In the genomic region with DNA sequence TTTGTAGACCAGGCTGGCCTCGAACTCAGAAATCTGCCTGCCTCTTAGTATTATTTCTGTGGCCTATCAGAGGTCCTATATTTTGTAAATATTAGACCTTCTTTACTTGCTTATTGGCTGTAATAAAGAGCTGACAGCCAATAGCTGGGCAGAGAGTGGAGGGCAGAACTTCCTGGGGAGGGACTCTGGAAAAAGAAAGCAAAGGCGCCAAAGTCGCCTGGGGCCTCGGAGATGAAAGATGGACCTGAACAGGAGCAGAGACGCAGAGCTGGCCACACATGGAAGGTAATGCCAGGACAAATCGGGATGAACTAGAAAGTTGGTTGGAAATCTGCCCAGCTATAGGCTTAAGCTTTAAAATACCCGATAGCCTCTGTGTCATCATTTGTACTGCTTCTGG, we compare ENCODE assay signal across 8 mouse cellular contexts. TPM values are rescaled to one million over a fixed set of nuclear protein-coding genes. Genes with fewer than 3 reads are reported as not detected.
DNase-seq lines count a peak whose midpoint lies in the region; ATAC-seq and TF ChIP-seq lines count a peak whose summit lies in the region.
"Had no signal": no experiment of that assay in that cellular context is flagged by ENCODE, and none has a peak within 500 bp of the region (broad histone marks: within the 10 kb centered on the region; RNA-seq: fewer than 3 reads in every experiment).

No protein-coding gene starts in this region.

- DNase-seq in G1E (ENCODE audit: low spot score): peak; percentile 37
- peak; percentile 73 for DNase-seq in c-Kit-positive CD71-positive TER-119-negative erythroid progenitor cells, embryonic 14.5 days (ENCODE audit: low read depth)
- DNase-seq in spleen, postnatal 10 days (ENCODE audit: low spot score in 2 of 2): peak; percentile 56 to 70
- DNase-seq in layer of hippocampus, postnatal 25 days (ENCODE audit: extremely low spot score in 1 of 2, low spot score in 1 of 2): no peak
- no peak for DNase-seq in left cerebral cortex, adult 9 months (ENCODE audit: low spot score in 2 of 2)
- no peak for DNase-seq in urinary bladder, postnatal 4 days (ENCODE audit: low spot score in 2 of 2)

- H3K4me1 ChIP-seq in G1E (ENCODE audit: insufficient read depth, low read depth, low read length): peaks cover 18% of the 10 kb centered on the region
- H3K4me1 ChIP-seq in liver, embryonic 16.5 days (ENCODE audit: control insufficient read depth, low read depth, low read length): peaks cover 9% of the 10 kb centered on the region

- TF ChIP-seq CTCF in G1E (IDR thresholded peaks at IDR 0.05; ENCODE audit: low read depth, low read length): no peak

- peak overlapping the region; percentile 67 for H3K4me3 ChIP-seq in G1E (ENCODE audit: low read depth, low read length)
- H3K4me3 ChIP-seq in liver, embryonic 16.5 days (ENCODE audit: low read depth, low read length): peak overlapping the region; percentile 74

- peak overlapping the region; percentile 75 for H3K4me2 ChIP-seq in liver, embryonic 16.5 days (ENCODE audit: low read depth, low read length)

- peak overlapping the region; percentile 79 for H3K9ac ChIP-seq in liver, embryonic 16.5 days (ENCODE audit: low read depth, low read length)

- peaks cover 21% of the 10 kb centered on the region for H3K36me3 ChIP-seq in G1E (replicated peaks)
- peaks cover 19% of the 10 kb centered on the region for H3K36me3 ChIP-seq in liver, embryonic 16.5 days (ENCODE audit: control insufficient read depth, insufficient read depth)

- H3K27me3 ChIP-seq in G1E (ENCODE audit: insufficient read depth, low read length): peaks cover 6% of the 10 kb centered on the region; the same call in 1 of the 2 replicates
- no peaks in the 10 kb centered on the region for H3K27me3 ChIP-seq in liver, embryonic 16.5 days (ENCODE audit: control insufficient read depth, insufficient read depth, low read depth, low read length)

- WGBS in liver, embryonic 16.5 days (ENCODE audit: insufficient replicate concordance): 11% methylated on average over 7 of the region's 7 CpGs

- peak overlapping the region; percentile 93 for H3K27ac ChIP-seq in liver, embryonic 16.5 days (ENCODE audit: low read length)

- no peaks in the 10 kb centered on the region for H3K9me3 ChIP-seq in G1E (replicated peaks)
- H3K9me3 ChIP-seq in liver, embryonic 16.5 days (replicated peaks; ENCODE audit: control insufficient read depth, low read length): no peaks in the 10 kb centered on the region

- ATAC-seq in G1E (ENCODE audit: extremely low read depth, insufficient number of reproducible peaks, low FRiP score, poor library complexity, severe bottlenecking): peak; percentile 70
- ATAC-seq in liver, embryonic 16.5 days (ENCODE audit: low read depth): peak; percentile 76

RNA-seq across cellular contexts. Expression of gene Slfn3, which starts 32.2 kb away (rescaled TPM):
- total RNA-seq in G1E (2014; fragmentation: Nextera tagmentation): not detected in 2 replicates
- 0.12 and 0.16 TPM in 2 replicates for total RNA-seq in G1E (2017)
- polyA plus RNA-seq in G1E (2012): not detected in 2 replicates
- polyA plus RNA-seq in liver, embryonic 16.5 days (2015; fragmentation: Nextera tagmentation; extraction: Ambion mirVana): 2.0 and 2.5 TPM in 2 replicates
- under 1 TPM; 0.14 to 0.42 TPM for total RNA-seq in layer of hippocampus, postnatal 25 days (2021)

RNA-seq across cellular contexts. Expression of gene Slfn4, which starts 48.4 kb away (rescaled TPM):
- total RNA-seq in G1E (2014; fragmentation: Nextera tagmentation) (not detected in 2 replicates), G1E (2017) (0.05 and 0.06 TPM in 2 replicates)
- not detected in 2 replicates for polyA plus RNA-seq in G1E (2012)
- 0.99 and 1.2 TPM in 2 replicates for polyA plus RNA-seq in liver, embryonic 16.5 days (2015; fragmentation: Nextera tagmentation; extraction: Ambion mirVana)
- not detected for total RNA-seq in layer of hippocampus, postnatal 25 days (2021)
- polyA plus RNA-seq: limb, embryonic 11.5 days had no signal

Comparison
In these comparisons a context has a peak if more than half of its experiments do, and no peak if none do; other contexts are left out.
1. DNase-seq: peak in G1E (single experiment), c-Kit-positive CD71-positive TER-119-negative erythroid progenitor cells, embryonic 14.5 days (single experiment) and spleen, postnatal 10 days (2 of 2); none in layer of hippocampus, postnatal 25 days (0 of 2), left cerebral cortex, adult 9 months (0 of 2) and urinary bladder, postnatal 4 days (0 of 2).